Mouse (Mus musculus): ENCODE results near the gene Tmem259. TPM values are rescaled to one million over a fixed set of nuclear protein-coding genes. Genes with fewer than 3 reads are reported as not detected.

Tmem259 gene
- polyA plus RNA-seq, 1 experiment from 2014 or later, result 16.1 TPM

- 0 out of 2 replicates have a peak, but pooled peaks cover 3% of the 10 kb centered on the region for H3K36me3 ChIP-seq (ENCODE audit: control insufficient read depth, insufficient read depth, low read length)
- 0 out of 2 replicates have a peak overlapping the region, but pooled peaks have one; percentile 11 for H3K9ac ChIP-seq (ENCODE audit: low read depth, low read length)
- 14% methylated on average over 7 of the region's 7 CpGs for WGBS
- ATAC-seq (ENCODE audit: low FRiP score) (peak; percentile 28; the same call in 1 of the 2 replicates), DNase-seq (ENCODE audit: low spot score) (no peak)
- no peak overlapping the region for H3K4me3 ChIP-seq (ENCODE audit: low read depth, low read length)
- H3K4me1 ChIP-seq (replicated peaks; ENCODE audit: control insufficient read depth, insufficient read depth, low read length), result peaks cover 16% of the 10 kb centered on the region
- peak overlapping the region; percentile 58 for H3K27ac ChIP-seq (ENCODE audit: low read depth, low read length)
- no peaks in the 10 kb centered on the region for H3K27me3 ChIP-seq (ENCODE audit: control insufficient read depth, insufficient read depth, low read length)
- H3K4me2 ChIP-seq (replicated peaks; ENCODE audit: low read depth, low read length), result no peak overlapping the region; the same call in 1 of the 2 replicates
- H3K9me3 ChIP-seq (ENCODE audit: control insufficient read depth, low read length), result no peaks in the 10 kb centered on the region
Observed at GRCm38 (mm10) chr10:79946752-79947322, 37.3 kb downstream of the Tmem259 start.

GRCm38 (mm10) chr10:79945507-79946234 is 38.5 kb downstream of the Tmem259 start:
- H3K27ac ChIP-seq (ENCODE audit: low read depth, low read length), result peak overlapping the region; percentile 70
- H3K4me3 ChIP-seq (ENCODE audit: low read depth, low read length), result no peak overlapping the region
- peak overlapping the region; percentile 45; the same call in 1 of the 2 replicates for H3K9ac ChIP-seq (ENCODE audit: low read depth, low read length)
- WGBS, result 19% methylated on average over 16 of the region's 16 CpGs
- DNase-seq (ENCODE audit: low spot score) (peak; percentile 71), ATAC-seq (ENCODE audit: low FRiP score) (peak; percentile 72)
- H3K27me3 ChIP-seq (ENCODE audit: control insufficient read depth, insufficient read depth, low read length), result no peaks in the 10 kb centered on the region
- H3K9me3 ChIP-seq (ENCODE audit: control insufficient read depth, low read length), result no peaks in the 10 kb centered on the region
- H3K4me2 ChIP-seq (replicated peaks; ENCODE audit: low read depth, low read length), result peak overlapping the region; percentile 11; the same call in 1 of the 2 replicates
- H3K4me1 ChIP-seq (replicated peaks; ENCODE audit: control insufficient read depth, insufficient read depth, low read length), result peaks cover 16% of the 10 kb centered on the region
- H3K36me3 ChIP-seq (ENCODE audit: control insufficient read depth, insufficient read depth, low read length), result no peaks in the 10 kb centered on the region

GRCm38 (mm10) chr10:79943471-79943901 is 40.6 kb downstream of the Tmem259 start:
- Histone ChIP-seq H3K4me1 (replicated peaks; ENCODE audit: control insufficient read depth, insufficient read depth, low read length) (peaks cover 16% of the 10 kb centered on the region), H3K9me3 (ENCODE audit: control insufficient read depth, low read length) (no peaks in the 10 kb centered on the region), H3K9ac (ENCODE audit: low read depth, low read length) (no peak overlapping the region), H3K27me3 (ENCODE audit: control insufficient read depth, insufficient read depth, low read length) (no peaks in the 10 kb centered on the region), H3K4me2 (replicated peaks; ENCODE audit: low read depth, low read length) (no peak overlapping the region), H3K36me3 (ENCODE audit: control insufficient read depth, insufficient read depth, low read length) (no peaks in the 10 kb centered on the region), H3K27ac (ENCODE audit: low read depth, low read length) (no peak overlapping the region), H3K4me3 (ENCODE audit: low read depth, low read length) (no peak overlapping the region)
- WGBS, result 81% methylated on average over 9 of the region's 9 CpGs
- DNase-seq (ENCODE audit: low spot score) (no peak), ATAC-seq (ENCODE audit: low FRiP score) (no peak)

GRCm38 (mm10) chr10:79942988-79943387 is 41.1 kb downstream of the Tmem259 start:
- WGBS, result 76% methylated on average over 1 of the region's 1 CpGs
- no peaks in the 10 kb centered on the region for H3K27me3 ChIP-seq (ENCODE audit: control insufficient read depth, insufficient read depth, low read length)
- H3K9me3 ChIP-seq (ENCODE audit: control insufficient read depth, low read length), result no peaks in the 10 kb centered on the region
- H3K27ac ChIP-seq (ENCODE audit: low read depth, low read length), result no peak overlapping the region
- H3K4me3 ChIP-seq (ENCODE audit: low read depth, low read length), result no peak overlapping the region
- ATAC-seq (ENCODE audit: low FRiP score) (no peak), DNase-seq (ENCODE audit: low spot score) (no peak)
- H3K4me1 ChIP-seq (replicated peaks; ENCODE audit: control insufficient read depth, insufficient read depth, low read length), result peaks cover 16% of the 10 kb centered on the region
- no peaks in the 10 kb centered on the region for H3K36me3 ChIP-seq (ENCODE audit: control insufficient read depth, insufficient read depth, low read length)
- no peak overlapping the region for H3K4me2 ChIP-seq (replicated peaks; ENCODE audit: low read depth, low read length)
- H3K9ac ChIP-seq (ENCODE audit: low read depth, low read length), result no peak overlapping the region

GRCm38 (mm10) chr10:79940749-79941148 is 43.4 kb downstream of the Tmem259 start:
- ATAC-seq (ENCODE audit: low FRiP score) (no peak), DNase-seq (ENCODE audit: low spot score) (no peak)
- Histone ChIP-seq H3K9ac (ENCODE audit: low read depth, low read length) (no peak overlapping the region), H3K4me3 (ENCODE audit: low read depth, low read length) (no peak overlapping the region), H3K4me2 (replicated peaks; ENCODE audit: low read depth, low read length) (no peak overlapping the region), H3K36me3 (ENCODE audit: control insufficient read depth, insufficient read depth, low read length) (no peaks in the 10 kb centered on the region), H3K27me3 (ENCODE audit: control insufficient read depth, insufficient read depth, low read length) (no peaks in the 10 kb centered on the region), H3K4me1 (replicated peaks; ENCODE audit: control insufficient read depth, insufficient read depth, low read length) (peaks cover 4% of the 10 kb centered on the region), H3K9me3 (ENCODE audit: control insufficient read depth, low read length) (no peaks in the 10 kb centered on the region), H3K27ac (ENCODE audit: low read depth, low read length) (no peak overlapping the region)
- 67% methylated on average over 7 of the region's 7 CpGs for WGBS

- H3K27ac ChIP-seq (ENCODE audit: low read depth, low read length), result no peak overlapping the region
- H3K4me3 ChIP-seq (ENCODE audit: low read depth, low read length), result no peak overlapping the region
- peaks cover 2% of the 10 kb centered on the region; the same call in 1 of the 2 replicates for H3K4me1 ChIP-seq (replicated peaks; ENCODE audit: control insufficient read depth, insufficient read depth, low read length)
- no peaks in the 10 kb centered on the region for H3K9me3 ChIP-seq (ENCODE audit: control insufficient read depth, low read length)
- no peak overlapping the region for H3K9ac ChIP-seq (ENCODE audit: low read depth, low read length)
- H3K27me3 ChIP-seq (ENCODE audit: control insufficient read depth, insufficient read depth, low read length), result no peaks in the 10 kb centered on the region
- DNase-seq (ENCODE audit: low spot score) (no peak), ATAC-seq (ENCODE audit: low FRiP score) (no peak)
- 31% methylated on average over 11 of the region's 11 CpGs for WGBS
- no peak overlapping the region for H3K4me2 ChIP-seq (replicated peaks; ENCODE audit: low read depth, low read length)
- H3K36me3 ChIP-seq (ENCODE audit: control insufficient read depth, insufficient read depth, low read length), result peaks cover 4% of the 10 kb centered on the region; the same call in 1 of the 2 replicates
Observed at GRCm38 (mm10) chr10:79937775-79938526, 46.2 kb downstream of the Tmem259 start.

- H3K9me3 ChIP-seq (ENCODE audit: control insufficient read depth, low read length), result no peaks in the 10 kb centered on the region
- DNase-seq (ENCODE audit: low spot score), result no peak
- H3K27ac ChIP-seq (ENCODE audit: low read depth, low read length), result no peak overlapping the region
- peaks cover 10% of the 10 kb centered on the region; the same call in 1 of the 2 replicates for H3K4me1 ChIP-seq (replicated peaks; ENCODE audit: control insufficient read depth, insufficient read depth, low read length)
- no peak overlapping the region for H3K9ac ChIP-seq (ENCODE audit: low read depth, low read length)
- H3K36me3 ChIP-seq (ENCODE audit: control insufficient read depth, insufficient read depth, low read length), result peaks cover 4% of the 10 kb centered on the region; the same call in 1 of the 2 replicates
- ATAC-seq (ENCODE audit: low FRiP score), result no peak
- WGBS, result 73% methylated on average over 23 of the region's 27 CpGs
- H3K27me3 ChIP-seq (ENCODE audit: control insufficient read depth, insufficient read depth, low read length), result no peaks in the 10 kb centered on the region
- H3K4me2 ChIP-seq (replicated peaks; ENCODE audit: low read depth, low read length), result no peak overlapping the region
- no peak overlapping the region for H3K4me3 ChIP-seq (ENCODE audit: low read depth, low read length)
Observed at GRCm38 (mm10) chr10:79936911-79937441, 47.2 kb downstream of the Tmem259 start.

- Histone ChIP-seq H3K4me1 (replicated peaks; ENCODE audit: control insufficient read depth, insufficient read depth, low read length) (peaks cover 11% of the 10 kb centered on the region; the same call in 1 of the 2 replicates), H3K4me2 (replicated peaks; ENCODE audit: low read depth, low read length) (no peak overlapping the region), H3K27ac (ENCODE audit: low read depth, low read length) (no peak overlapping the region), H3K36me3 (ENCODE audit: control insufficient read depth, insufficient read depth, low read length) (peaks cover 4% of the 10 kb centered on the region; the same call in 1 of the 2 replicates), H3K27me3 (ENCODE audit: control insufficient read depth, insufficient read depth, low read length) (no peaks in the 10 kb centered on the region), H3K9me3 (ENCODE audit: control insufficient read depth, low read length) (no peaks in the 10 kb centered on the region), H3K4me3 (ENCODE audit: low read depth, low read length) (no peak overlapping the region), H3K9ac (ENCODE audit: low read depth, low read length) (no peak overlapping the region)
- ATAC-seq (ENCODE audit: low FRiP score), result no peak
- no peak for DNase-seq (ENCODE audit: low spot score)
- 77% methylated on average over 10 of the region's 10 CpGs for WGBS
Observed at GRCm38 (mm10) chr10:79936284-79936910, 47.7 kb downstream of the Tmem259 start.
